Mouse (Mus musculus) cerebellum, adult 11 months (tissue): ENCODE measurements at regions not wholly inside any gene's neighbourhood (a gene's known extent, or its start where the extent isn't known, plus 50 kb on each side); places are given as distances from the start of the nearest gene placed in this dataset.

Source experiments
- DNase-seq: peaks from one replicate; pipeline ENCODE4 v3.0.0; 2022

DNA sequence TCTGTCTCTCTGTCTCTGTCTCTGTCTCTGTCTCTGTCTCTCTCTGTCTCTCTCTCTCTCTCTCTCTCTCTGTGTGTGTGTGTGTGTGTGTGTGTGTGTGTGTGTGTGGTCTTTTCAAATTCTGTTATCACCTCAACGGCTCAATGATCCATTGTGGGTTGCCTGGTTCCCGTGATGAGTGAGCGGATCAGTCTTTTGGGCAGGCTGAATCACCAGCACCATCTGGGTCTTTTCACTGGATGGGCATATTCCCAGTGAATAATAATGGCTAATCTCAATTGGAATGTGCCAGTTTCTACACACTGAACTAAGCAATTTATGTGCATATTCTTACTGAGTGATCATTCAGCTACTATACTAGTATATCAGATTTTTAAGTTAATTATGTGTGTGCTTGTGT lies 216.4 kb downstream of the Lmx1a start:
- no peak for DNase-seq

DNA sequence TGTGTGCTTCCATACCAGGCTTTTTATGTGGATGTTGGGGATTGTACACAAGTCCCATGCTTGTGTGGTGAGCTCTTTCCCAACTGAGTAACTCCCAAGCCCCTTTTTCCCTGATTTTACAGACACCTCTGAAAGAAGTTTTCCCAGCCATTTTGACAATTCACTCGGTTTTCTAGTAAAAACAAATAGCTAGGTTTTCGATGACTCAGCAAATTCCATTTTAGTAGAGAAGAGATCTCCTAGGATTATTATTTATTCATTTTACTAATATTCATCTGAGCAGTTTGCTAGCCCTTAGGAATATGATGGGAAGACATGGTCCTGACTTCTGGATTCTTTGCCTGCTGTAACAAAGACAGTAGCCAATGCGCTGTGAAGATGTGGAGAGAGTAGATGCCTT lies 223.0 kb downstream of the Lmx1a start:
- DNase-seq: no peak

DNA sequence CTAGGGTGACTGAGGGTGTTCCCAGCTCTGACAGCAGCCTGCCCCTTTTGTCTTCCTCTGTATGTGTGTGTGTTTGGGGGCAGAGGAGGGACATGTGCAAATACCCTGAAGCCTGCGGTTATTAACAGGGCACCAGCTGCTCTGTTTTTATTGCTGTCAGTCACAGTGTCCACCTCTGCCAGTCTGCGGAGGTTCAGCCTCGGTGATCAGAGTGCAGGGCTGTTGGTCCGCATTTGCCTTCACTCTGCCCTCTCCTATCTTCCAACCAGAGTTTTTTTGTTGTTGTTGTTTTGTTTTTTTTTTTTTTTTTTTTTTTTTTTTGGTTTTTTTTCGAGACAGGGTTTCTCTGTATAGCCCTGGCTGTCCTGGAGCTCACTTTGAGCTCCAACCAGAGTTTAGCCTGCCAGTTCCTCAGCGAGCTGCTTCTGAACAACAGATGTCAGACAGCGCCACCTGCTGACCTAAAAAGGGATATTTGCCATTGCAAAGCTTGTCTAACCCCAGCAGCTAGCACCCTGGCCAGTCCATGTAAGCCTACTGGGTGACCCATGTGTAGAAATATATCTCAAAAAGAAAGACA lies 226.0 kb downstream of the Lmx1a start:
- peak; percentile 35 for DNase-seq

DNA sequence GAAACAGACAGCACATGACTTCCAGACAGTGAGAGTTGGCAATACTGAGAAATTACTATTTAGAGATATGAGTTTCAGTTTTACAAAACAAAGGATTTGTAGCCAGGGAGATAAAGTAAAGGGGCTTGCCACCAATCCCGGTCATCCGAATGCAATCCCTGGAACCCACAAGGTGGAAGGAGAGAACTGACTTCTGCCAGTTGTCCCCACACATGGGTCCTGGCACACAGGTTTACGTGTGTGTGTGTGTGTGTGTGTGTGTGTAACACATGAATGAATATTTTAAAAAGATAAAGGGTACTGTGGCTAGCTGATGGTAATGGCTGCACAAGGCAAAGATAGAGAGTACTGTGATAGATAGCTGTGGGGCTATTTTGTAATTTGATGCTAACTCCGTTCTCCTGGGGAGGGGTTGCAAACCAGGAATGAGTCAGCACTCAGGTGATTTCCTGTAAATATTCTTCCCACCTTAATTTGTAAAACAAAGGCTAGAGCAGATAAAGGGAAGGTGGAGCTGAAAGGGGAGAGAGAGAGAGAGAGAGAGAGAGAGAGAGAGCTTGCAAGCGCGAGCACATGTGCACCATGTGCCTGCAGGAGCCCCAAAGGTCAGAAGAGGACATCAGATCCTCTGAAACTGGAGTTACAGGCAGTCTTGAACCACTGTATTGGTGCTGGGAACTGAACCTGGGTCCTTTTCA lies 226.7 kb downstream of the Lmx1a start:
- no peak for DNase-seq

DNA sequence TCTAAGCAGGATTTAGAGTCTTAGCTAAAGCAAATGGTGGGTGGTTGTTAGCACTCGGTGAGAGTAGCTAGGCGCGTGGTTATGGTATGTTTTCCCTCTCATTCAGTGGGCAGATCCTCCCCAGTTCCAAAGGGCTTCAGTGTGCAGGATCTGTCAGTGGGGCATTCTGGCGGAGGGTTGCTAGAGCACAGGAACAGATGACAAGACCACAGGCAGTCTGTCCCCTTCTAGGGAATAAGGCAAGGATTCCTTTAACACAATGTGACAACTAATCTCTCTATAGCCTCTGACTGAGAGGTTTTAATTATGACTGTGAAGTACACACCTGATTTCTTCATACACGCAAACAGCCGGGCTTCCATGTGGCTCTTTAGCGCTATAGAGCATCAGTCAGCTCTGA lies 233.9 kb downstream of the Lmx1a start:
- no peak for DNase-seq

DNA sequence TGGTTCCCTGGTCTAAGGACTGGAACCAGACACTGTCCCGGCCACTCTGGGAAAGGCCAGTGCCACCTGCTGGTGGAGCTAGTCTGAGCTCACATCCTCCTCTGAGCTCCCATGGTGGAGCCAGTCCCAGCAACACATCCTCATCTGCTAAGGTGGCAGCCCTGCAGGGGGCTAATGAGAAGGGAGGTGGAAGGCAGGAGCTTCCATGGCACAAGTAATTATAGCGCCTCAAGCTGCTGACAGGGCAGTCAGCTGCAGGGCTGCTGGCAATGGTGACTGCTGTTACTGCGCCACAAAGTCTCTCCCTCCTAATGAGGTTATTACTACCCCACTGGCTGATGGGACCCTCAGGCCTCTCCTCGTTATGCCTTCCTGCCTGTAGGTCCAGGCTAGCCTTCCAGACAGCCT lies 239.0 kb downstream of the Lmx1a start:
- DNase-seq: no peak

DNA sequence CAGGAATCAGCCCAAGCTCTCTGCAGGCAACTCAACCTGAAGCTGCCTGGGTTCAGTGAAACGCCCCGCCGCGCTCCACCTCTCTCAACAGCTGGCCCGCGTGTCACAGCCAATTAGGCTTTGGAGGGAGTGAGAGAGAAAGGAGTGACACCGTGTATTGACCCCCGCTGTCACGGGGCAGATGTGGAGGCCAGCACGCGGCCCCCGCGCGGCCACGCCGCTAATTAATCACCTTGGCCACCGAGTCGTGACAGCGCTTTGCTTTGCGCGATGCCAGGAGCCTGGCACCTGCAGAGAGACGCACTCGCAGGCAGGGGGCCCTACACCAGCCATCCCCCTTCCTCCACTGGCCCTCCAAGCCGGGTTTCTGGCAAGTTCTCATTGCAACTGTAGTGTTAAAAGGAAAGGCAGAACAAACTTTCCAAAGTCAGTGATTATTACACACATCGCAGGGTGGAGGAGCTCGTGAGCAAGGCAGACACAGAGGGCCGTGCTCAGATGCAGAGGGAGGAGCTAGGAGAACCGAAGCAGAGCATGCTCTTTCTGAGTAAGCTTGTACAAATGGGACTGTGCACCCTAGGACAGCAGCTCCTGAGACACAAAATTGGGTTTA lies 240.8 kb downstream of the Lmx1a start:
- DNase-seq: no peak

DNA sequence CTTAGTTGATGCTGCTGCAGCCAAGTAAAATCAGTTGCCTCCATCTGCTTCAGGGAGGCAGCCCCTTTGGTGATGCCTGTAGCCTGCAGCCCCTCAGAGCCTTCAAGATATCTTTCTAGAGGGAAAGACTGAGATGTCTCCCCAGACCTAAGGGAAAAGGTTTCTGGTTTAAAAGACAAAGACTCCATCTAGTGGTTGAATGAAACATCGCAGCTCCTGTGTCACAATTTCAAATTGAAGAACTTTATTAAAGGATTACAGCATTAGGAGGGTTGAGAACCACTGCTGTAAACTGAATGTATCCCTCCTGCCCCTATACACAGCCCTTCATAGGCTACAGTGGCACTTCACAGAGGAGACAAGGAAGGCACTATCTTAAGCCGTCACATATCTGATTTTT lies 243.1 kb downstream of the Lmx1a start:
- no peak for DNase-seq

DNA sequence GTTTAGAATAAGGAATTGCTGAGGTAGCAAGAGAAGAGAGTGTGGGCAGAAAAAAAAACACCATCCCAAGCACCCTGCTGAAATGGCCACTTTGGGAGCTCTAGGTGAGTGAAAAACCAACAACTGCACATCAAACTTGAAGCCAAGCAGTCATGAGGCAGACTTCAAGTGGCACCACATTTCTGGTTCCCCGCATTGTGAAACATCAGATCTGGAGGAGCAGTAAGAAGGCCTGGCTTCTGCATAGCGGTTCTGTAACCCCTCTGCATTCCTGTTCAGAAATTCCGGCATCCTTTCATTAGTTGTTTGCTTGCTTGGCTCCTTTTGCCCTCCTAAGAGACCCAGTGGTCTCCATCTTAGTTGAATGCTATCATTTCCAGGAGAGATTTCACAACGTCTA lies 247.7 kb downstream of the Lmx1a start:
- DNase-seq: no peak

DNA sequence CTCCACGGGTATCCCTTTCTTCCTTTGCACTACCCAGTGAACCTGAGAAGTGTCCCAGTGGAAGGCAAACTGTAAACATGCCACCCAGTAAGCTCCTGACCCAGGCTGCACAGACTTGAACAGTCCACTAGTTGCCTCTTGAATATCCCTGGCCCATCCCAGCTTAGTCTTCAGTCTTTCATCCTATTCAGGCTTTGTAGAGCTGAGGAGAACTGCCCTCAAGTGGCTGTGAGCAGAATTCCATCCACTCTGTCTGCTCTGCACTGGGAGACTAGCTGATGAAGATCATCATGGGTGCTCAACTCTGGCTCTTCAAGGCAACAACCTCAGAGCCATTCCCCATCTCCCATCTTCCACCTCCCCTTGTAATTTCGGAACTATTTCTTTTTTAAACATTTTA lies 249.1 kb downstream of the Lmx1a start:
- DNase-seq: no peak

DNA sequence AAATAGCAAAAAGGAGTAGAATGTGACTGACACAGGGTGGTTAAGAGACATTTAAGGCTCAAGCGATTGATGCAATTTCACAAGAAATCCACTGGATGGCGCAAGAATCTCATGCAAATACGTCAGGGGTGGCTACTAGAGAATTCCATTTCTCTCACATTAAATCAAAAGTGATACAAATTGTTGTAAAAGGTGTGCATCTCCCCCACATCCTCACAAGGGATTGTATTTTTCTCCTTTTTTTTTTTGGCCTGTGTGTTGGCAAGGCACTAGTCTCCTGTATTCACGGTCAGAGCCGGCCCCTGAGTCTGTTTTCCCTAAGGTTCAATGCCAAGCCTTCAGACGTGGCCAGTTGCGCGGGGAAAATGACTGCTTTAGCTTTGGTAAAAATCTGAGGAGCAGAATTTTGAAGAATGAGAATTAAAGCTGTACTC lies 253.0 kb downstream of the Lmx1a start:
- DNase-seq: no peak

DNA sequence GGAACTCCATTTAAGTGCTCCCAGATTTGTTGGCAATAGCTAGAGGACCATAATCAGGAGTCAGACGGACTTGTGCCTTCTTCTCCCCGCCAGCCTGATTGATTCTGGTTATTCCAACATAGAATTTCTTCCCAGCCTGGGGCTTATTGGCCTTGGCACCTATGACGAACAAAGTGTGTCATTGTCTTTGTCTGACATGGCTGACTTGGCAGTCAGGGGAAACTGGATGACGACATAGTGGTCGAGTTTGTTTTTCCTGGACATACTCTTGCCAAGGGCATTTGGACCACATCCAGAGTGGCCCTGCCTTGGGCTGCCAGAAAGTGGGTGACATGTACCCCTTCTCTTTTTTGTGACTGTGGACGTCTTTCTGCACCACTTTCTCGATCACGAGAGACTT lies 254.1 kb downstream of the Lmx1a start:
- no peak for DNase-seq

DNA sequence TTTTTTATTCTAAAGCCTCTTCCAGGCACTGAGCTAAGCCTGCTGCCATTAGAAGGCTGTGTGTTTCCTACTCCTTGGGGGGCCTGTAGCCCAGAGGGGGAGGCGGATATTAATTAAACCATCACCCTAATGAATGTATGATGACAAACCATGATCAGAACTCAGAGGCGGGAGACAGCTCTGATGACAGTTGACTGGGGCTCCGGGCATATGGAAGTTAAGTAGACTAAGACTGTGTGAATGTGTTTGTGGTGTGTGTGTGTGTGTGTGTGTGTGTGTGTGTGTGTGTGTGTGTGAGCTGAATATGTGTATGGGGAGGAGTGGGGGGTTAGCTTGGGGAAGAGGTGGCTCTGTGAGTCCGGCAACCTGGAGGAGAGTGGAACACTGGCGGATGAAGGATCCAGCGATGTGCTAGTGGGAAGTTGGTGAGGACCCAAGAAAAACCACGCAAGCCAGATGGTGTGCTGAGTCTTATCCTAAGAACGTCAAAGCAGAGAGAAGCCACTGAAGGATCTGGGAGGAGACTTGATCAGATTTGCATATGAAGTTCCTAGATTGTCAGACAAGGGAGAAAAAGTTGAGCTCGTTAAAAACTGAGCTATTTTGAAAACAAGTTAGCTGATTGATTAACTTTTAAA lies 256.7 kb downstream of the Lmx1a start:
- DNase-seq: no peak

DNA sequence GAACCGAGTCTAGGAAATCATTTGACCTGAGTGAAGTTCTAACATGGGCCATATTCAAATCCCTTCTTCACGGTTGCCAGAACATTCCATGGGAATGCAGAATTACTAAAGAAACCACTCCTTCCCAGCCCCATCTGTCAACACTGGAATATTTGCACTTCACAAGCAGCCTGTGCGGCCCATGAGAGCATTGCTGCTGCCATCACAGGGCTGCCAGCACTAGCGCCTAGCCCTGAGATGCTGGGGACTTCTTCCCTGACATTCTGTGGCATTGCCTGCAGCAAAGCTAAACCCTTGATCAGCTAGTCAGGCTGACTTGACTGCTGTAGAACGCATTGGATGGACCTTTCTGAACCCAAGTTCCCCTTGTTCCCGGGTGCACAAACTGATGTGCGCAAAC lies 258.8 kb downstream of the Lmx1a start:
- DNase-seq: no peak

DNA sequence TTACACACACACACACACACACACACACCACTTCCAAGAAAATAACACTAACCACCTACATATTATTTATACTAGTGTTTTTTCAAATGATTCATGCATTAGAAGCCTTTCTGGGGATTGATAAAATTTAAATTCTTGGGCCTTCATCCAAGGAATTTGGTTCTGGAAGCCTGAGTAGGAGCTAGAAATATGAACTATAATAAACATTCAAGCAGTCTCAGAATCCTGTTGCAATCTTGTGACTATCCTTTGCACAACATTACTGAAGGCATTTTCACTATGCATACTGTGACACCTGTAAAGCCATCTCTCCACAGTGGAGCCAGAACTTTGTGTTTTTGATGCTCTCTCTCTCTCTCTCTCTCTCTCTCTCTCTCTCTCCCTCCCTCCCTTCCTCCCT lies 262.7 kb downstream of the Lmx1a start:
- DNase-seq: no peak

DNA sequence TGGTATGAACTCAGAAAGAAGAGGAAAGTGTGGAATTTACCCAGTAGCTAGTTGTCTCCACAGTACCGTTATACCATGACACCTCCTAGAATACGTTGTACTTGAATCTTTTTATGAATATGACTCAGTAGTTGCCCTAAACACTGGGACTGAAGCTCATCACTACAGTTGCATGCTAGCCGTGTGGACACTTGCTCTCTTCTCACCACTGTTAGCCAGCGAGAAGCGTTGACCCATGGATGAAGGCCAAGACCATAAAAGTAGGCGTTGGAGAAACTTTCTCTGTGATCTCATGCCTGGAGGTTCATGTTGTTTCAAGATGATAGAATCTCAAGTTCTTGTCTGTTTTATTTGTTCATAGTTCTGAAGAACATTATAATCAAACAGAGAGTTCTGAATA lies 269.5 kb downstream of the Lmx1a start:
- no peak for DNase-seq

DNA sequence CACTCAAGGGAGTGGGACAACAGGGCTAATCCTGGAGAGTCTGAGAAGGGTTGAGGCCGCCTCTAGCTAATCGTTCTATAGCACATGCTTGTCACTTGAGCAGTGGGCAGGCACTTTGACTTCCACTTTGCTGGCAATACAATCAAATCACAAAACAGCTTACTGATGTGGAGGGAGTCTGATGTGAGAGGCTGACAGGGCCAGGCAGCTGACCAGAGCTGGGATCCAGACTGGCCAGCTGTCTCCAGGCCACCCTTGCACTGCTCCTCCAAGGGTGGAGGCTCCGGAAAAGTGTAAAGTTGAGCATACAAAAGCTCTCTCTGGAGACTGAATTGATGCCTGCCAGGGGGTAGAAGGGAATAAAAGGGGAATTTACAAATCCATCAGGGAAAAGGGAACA lies 280.5 kb downstream of the Lmx1a start:
- no peak for DNase-seq

DNA sequence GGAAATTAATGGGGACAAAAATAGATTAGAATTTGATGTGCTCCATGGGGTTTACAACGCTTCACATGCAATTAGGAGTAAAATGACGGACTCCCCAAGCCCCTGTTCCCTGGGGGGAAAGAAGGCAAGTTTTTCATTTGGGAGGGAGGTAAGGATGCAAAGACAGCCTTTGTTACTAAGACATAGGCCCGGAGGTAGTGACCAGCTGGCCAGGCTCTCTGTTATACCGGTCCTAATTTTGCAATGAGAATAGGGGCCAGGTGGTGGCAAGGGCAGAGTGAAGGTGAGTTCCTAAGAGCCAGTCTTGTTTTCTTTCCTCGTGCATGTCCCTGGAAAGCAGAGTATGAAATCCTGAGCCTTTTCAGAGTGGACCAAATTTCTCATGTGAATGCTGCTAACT lies 280.9 kb downstream of the Lmx1a start:
- no peak for DNase-seq

DNA sequence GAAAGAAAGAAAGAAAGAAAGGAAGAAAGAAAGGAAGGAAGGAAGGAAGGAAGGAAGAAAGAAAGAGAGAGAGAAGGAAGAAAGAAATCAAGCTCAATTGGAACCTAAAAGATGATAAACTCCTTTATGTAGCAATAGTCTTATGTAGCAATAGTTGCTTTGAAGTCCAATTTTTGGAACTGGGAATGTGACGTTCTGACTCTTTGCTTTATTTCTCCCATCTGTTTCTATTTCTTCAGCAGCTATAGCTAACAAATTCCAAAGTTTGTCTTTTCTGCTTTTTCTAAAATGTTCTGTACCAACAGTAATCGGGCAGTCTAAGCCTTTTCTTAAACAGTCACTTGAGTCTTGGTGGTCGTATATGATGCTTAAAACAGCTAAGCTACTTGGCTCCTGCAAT lies 287.7 kb downstream of the Lmx1a start:
- no peak for DNase-seq

DNA sequence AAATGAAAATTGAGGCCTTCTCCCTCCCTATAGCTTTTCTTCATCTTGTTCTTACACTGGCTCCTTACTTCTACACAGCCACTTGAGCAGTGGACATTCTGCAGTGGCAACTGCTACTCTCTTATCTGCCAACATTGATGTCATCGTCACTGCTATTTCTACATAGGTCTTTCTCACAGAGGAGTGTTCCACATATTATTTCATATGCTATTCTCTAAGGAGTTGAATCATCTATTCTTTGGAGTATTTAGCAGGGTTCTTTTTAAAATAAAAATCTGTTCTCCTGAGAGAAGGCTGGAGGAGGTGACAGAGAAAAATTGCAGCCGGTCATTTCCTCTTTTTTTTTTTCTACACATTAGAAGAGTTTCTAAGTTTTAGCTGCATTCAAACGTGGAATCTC lies 290.1 kb downstream of the Lmx1a start:
- no peak for DNase-seq

DNA sequence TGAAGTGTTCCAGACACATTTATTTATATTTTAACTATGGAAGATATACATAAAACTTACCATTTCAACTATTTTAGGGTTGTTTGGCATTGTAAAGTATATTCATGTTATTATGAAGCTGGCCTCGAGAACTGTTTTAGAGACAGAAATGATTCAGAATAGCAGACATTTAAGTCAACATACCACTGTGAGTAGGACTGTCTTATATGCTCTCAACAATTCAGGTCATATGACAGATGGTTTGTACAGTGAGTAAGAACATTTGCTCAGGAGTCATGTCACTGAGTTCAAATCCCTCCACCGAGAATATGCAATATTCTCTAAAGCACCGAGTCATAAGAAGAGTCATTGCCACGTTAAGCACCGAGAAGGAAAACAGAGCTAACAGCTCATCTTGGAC lies 290.6 kb downstream of the Lmx1a start:
- DNase-seq: no peak

DNA sequence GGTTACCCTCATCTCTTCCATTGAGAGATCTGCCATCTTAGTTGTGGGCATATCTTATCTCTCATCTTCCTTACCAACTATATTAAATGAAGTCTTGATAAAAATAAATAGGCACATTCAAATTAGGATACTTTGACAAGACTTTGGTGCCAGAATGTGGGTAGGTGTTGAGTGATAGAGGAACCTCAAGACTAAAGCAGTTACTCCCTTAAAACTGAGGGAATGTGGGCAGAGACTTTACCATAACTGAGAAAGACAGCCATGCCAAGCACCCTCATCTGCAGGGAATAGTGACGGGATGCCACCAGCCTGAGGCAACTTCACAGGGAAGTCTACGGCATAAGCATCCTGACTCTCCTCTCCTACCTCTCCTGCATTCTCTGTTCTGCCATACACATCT lies 292.3 kb downstream of the Lmx1a start:
- no peak for DNase-seq

DNA sequence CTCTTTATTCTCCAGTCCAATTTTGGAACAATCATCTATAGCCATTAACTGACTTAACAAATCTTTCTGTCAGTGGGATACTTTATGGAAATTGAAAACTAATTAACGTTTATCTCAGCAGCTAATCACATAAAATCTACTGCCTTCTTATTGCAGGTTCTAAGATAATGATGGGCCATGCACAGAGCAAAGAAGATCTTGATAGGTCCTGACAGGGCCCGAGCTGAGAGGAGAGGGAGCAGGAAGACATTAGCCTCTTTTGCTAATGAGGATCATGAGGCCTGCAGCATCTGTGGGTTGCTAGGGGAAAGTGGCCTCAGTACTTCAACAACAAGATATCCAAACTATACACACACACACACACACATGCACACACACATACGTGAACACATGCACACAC lies 318.4 kb downstream of the Lmx1a start:
- no peak for DNase-seq

DNA sequence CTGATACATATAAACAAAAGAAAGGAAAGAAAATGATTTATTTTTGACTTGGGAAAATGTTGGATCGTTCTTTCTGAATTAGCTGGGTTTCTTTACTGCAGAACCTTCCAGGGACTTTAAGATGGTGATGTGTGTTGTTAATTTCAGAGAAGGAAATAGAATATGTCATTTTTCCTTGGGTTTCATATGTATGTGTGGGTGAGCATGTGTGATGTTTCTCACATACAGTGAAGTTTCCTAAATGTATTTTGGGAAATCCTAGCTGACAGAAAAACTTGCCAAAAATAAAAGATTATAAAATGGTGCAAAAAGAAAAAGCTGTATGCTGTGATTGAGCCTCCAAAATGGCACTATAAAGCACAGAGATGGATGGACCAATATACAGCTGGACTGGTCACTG lies 319.2 kb downstream of the Lmx1a start:
- DNase-seq: no peak
